Mouse (Mus musculus): Measurements from ENCODE around the gene Clba1. TPM values are rescaled to one million over a fixed set of nuclear protein-coding genes. Genes with fewer than 3 reads are reported as not detected.
"Not testable (repeated sequence)": the region's sequence is repeated elsewhere in the genome, so short reads cannot be mapped to it uniquely, and the experiment has no call there.

The Clba1 gene
- polyA plus RNA-seq, 1 experiment = not detected

- TF ChIP-seq CTCF (IDR thresholded peaks at IDR 0.05; ENCODE audit: insufficient read depth, low read depth, low read length) = no peak
- TF ChIP-seq POLR2A (IDR thresholded peaks at IDR 0.05; ENCODE audit: insufficient read depth, low read depth, low read length) = no peak
- 20% methylated on average over 8 of the region's 8 CpGs for WGBS
Measured at GRCm38 (mm10) chr12:112809641-112810040, 904 bp downstream of the Clba1 start.

GRCm38 (mm10) chr12:112810092-112810885 lies 1.6 kb downstream of the Clba1 start:
- no peak overlapping the region for H3K27ac ChIP-seq (ENCODE audit: insufficient read depth, low read depth, low read length)
- TF ChIP-seq CTCF (IDR thresholded peaks at IDR 0.05; ENCODE audit: insufficient read depth, low read depth, low read length) = no peak
- H3K4me1 ChIP-seq (ENCODE audit: control insufficient read depth, insufficient read depth, low read length) = peaks cover 21% of the 10 kb centered on the region
- 60% methylated on average over 19 of the region's 19 CpGs for WGBS
- no peak overlapping the region for H3K4me3 ChIP-seq (ENCODE audit: insufficient read depth, low read depth, low read length)

More at GRCm38 (mm10) chr12:112809641-112810040, 904 bp downstream of the Clba1 start:
- Histone ChIP-seq H3K4me1 (ENCODE audit: control insufficient read depth, insufficient read depth, low read length) (peaks cover 21% of the 10 kb centered on the region), H3K4me3 (ENCODE audit: insufficient read depth, low read depth, low read length) (peak overlapping the region; percentile 62), H3K27ac (ENCODE audit: insufficient read depth, low read depth, low read length) (no peak overlapping the region)

- TF ChIP-seq CTCF (IDR thresholded peaks at IDR 0.05; ENCODE audit: insufficient read depth, low read depth, low read length) = no peak
- no peak for TF ChIP-seq POLR2A (IDR thresholded peaks at IDR 0.05; ENCODE audit: insufficient read depth, low read depth, low read length)
Measured at GRCm38 (mm10) chr12:112813370-112813769, 4.6 kb downstream of the Clba1 start.

GRCm38 (mm10) chr12:112814682-112815470 lies 6.1 kb downstream of the Clba1 start:
- Histone ChIP-seq H3K4me3 (ENCODE audit: insufficient read depth, low read depth, low read length) (no peak overlapping the region), H3K4me1 (ENCODE audit: control insufficient read depth, insufficient read depth, low read length) (peaks cover 6% of the 10 kb centered on the region; the same call in 1 of the 2 replicates), H3K27ac (ENCODE audit: insufficient read depth, low read depth, low read length) (no peak overlapping the region)
- TF ChIP-seq CTCF (IDR thresholded peaks at IDR 0.05; ENCODE audit: insufficient read depth, low read depth, low read length) = no peak
- TF ChIP-seq POLR2A (IDR thresholded peaks at IDR 0.05; ENCODE audit: insufficient read depth, low read depth, low read length) = no peak
- 78% methylated on average over 14 of the region's 14 CpGs for WGBS

More at GRCm38 (mm10) chr12:112813370-112813769, 4.6 kb downstream of the Clba1 start:
- Histone ChIP-seq H3K27ac (ENCODE audit: insufficient read depth, low read depth, low read length) (no peak overlapping the region), H3K4me1 (ENCODE audit: control insufficient read depth, insufficient read depth, low read length) (peaks cover 15% of the 10 kb centered on the region; the same call in 1 of the 2 replicates), H3K4me3 (ENCODE audit: insufficient read depth, low read depth, low read length) (no peak overlapping the region)
- 84% methylated on average over 7 of the region's 7 CpGs for WGBS

GRCm38 (mm10) chr12:112816294-112816693 lies 7.6 kb downstream of the Clba1 start:
- WGBS = 43% methylated on average over 4 of the region's 4 CpGs
- no peak for TF ChIP-seq POLR2A (IDR thresholded peaks at IDR 0.05; ENCODE audit: insufficient read depth, low read depth, low read length)
- TF ChIP-seq CTCF (IDR thresholded peaks at IDR 0.05; ENCODE audit: insufficient read depth, low read depth, low read length) = no peak
- Histone ChIP-seq H3K4me3 (ENCODE audit: insufficient read depth, low read depth, low read length) (no peak overlapping the region), H3K27ac (ENCODE audit: insufficient read depth, low read depth, low read length) (no peak overlapping the region), H3K4me1 (ENCODE audit: control insufficient read depth, insufficient read depth, low read length) (no peaks in the 10 kb centered on the region)

- not testable (repeated sequence) for H3K4me3 ChIP-seq (ENCODE audit: insufficient read depth, low read depth, low read length); H3K27ac ChIP-seq (ENCODE audit: insufficient read depth, low read depth, low read length); H3K4me1 ChIP-seq (ENCODE audit: control insufficient read depth, insufficient read depth, low read length)
- WGBS = 75% methylated on average over 7 of the region's 7 CpGs
Measured at GRCm38 (mm10) chr12:112816866-112817265, 8.1 kb downstream of the Clba1 start.

GRCm38 (mm10) chr12:112819057-112819662 lies 10.4 kb downstream of the Clba1 start:
- WGBS = 83% methylated on average over 8 of the region's 8 CpGs
- Histone ChIP-seq H3K4me1 (ENCODE audit: control insufficient read depth, insufficient read depth, low read length) (peaks cover 9% of the 10 kb centered on the region), H3K27ac (ENCODE audit: insufficient read depth, low read depth, low read length) (no peak overlapping the region), H3K4me3 (ENCODE audit: insufficient read depth, low read depth, low read length) (no peak overlapping the region)
- no peak for TF ChIP-seq CTCF (IDR thresholded peaks at IDR 0.05; ENCODE audit: insufficient read depth, low read depth, low read length)
- no peak for TF ChIP-seq POLR2A (IDR thresholded peaks at IDR 0.05; ENCODE audit: insufficient read depth, low read depth, low read length)

- TF ChIP-seq POLR2A (IDR thresholded peaks at IDR 0.05; ENCODE audit: insufficient read depth, low read depth, low read length) (no peak), CTCF (IDR thresholded peaks at IDR 0.05; ENCODE audit: insufficient read depth, low read depth, low read length) (no peak)
- Histone ChIP-seq H3K27ac (ENCODE audit: insufficient read depth, low read depth, low read length) (no peak overlapping the region), H3K4me1 (ENCODE audit: control insufficient read depth, insufficient read depth, low read length) (peaks cover 9% of the 10 kb centered on the region), H3K4me3 (ENCODE audit: insufficient read depth, low read depth, low read length) (no peak overlapping the region)
- 67% methylated on average over 12 of the region's 12 CpGs for WGBS
Measured at GRCm38 (mm10) chr12:112820401-112820999, 11.8 kb downstream of the Clba1 start.

All from olfactory bulb, adult 2 months (tissue).